Mouse (Mus musculus) CH12.LX (cell line): ENCODE results near the gene Tut1.
A peak's percentile ranks its signal among the peaks of the same experiment; 100 is the strongest.

Experiments
- BHLHE40 ChIP-seq: IDR thresholded peaks from 2 replicates; pipeline ENCODE4 v1.6.1; 2011; ENCODE audit warnings: mild to moderate bottlenecking, low read depth, low read length, improper control_type of control experiment
- CHD2 ChIP-seq: IDR thresholded peaks from 2 replicates; pipeline ENCODE4 v1.6.1; 2011; ENCODE audit warnings: low read length, improper control_type of control experiment
- CTCF ChIP-seq, 2 experiments: IDR thresholded peaks in 1 of 2; conservative IDR thresholded peaks in 1 of 2; 2 replicates each; pipeline ENCODE4 v1.5.1; 2011 to 2012; ENCODE audit warnings: low read depth in 2 of 2, low read length in 2 of 2, improper control_type of control experiment in 1 of 2, inconsistent platforms in 1 of 2, mild to moderate bottlenecking in 1 of 2, moderate library complexity in 1 of 2
- EP300 ChIP-seq: IDR thresholded peaks from 2 replicates; pipeline ENCODE4 v1.6.1; 2011; ENCODE audit warnings: low read length, improper control_type of control experiment
- KAT2A ChIP-seq: IDR thresholded peaks from 2 replicates; pipeline ENCODE4 v1.6.1; 2012; ENCODE audit warnings: low read length, improper control_type of control experiment, inconsistent platforms; ENCODE audit not compliant: insufficient replicate concordance
- MAZ ChIP-seq: IDR thresholded peaks from 2 replicates; pipeline ENCODE4 v1.6.1; 2012; ENCODE audit warnings: low read depth, mild to moderate bottlenecking, inconsistent platforms, low read length, improper control_type of control experiment, moderate library complexity
- MEF2A ChIP-seq: IDR thresholded peaks from 2 replicates; pipeline ENCODE4 v1.6.1; 2014; ENCODE audit warnings: low read depth, mild to moderate bottlenecking, inconsistent platforms, low read length, improper control_type of control experiment, borderline replicate concordance
- POLR2A ChIP-seq: IDR thresholded peaks from 2 replicates; pipeline ENCODE4 v1.6.1; 2011; ENCODE audit warnings: low read depth, mild to moderate bottlenecking, improper control_type of control experiment, low read length
- POLR2AphosphoS2 ChIP-seq: IDR thresholded peaks from 2 replicates; pipeline ENCODE4 v1.6.1; 2011; ENCODE audit warnings: low read depth, low read length, improper control_type of control experiment
- UBTF ChIP-seq: IDR thresholded peaks from 2 replicates; pipeline ENCODE4 v1.6.1; 2012; ENCODE audit warnings: low read depth, mild to moderate bottlenecking, inconsistent platforms, low read length, improper control_type of control experiment, moderate library complexity
- USF1 ChIP-seq: IDR thresholded peaks from 2 replicates; pipeline ENCODE4 v1.6.1; 2014; ENCODE audit warnings: low read depth, mild to moderate bottlenecking, inconsistent platforms, low read length, improper control_type of control experiment
- ZMIZ1 ChIP-seq: IDR thresholded peaks from 2 replicates; pipeline ENCODE4 v1.6.1; 2012; ENCODE audit warnings: low read depth, mild to moderate bottlenecking, inconsistent platforms, low read length, improper control_type of control experiment

DNA sequence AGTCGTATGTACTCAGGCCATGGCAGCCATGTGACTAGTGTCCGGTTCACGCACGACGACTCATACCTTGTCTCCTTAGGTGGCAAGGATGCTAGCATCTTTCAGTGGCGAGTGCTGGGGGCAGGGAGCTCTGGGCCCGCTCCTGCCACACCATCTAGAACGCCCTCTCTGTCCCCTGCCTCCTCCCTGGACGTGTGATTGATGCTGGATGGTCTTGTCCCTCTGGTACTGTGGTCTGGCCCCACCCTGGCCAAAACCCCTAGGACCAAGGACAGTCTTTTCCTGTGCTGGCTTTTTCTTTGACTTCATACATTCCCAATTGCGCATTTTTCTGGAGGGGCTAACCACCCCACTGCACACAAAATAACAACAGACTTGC, 12.5 kb upstream of the Tut1 start:
- TF ChIP-seq CTCF (conservative IDR thresholded peaks at IDR 0.05 in 1 of 2, IDR thresholded peaks at IDR 0.05 in 1 of 2; ENCODE audit: low read depth in 2 of 2, low read length in 2 of 2) = no peak
- TF ChIP-seq USF1 = no peak
- TF ChIP-seq CHD2 = 0 out of 2 replicates have a peak, but pooled peaks have one; percentile 25
- TF ChIP-seq POLR2A = no peak
- no peak for TF ChIP-seq UBTF
- no peak for TF ChIP-seq BHLHE40
- no peak for TF ChIP-seq POLR2AphosphoS2
- TF ChIP-seq KAT2A = no peak
- TF ChIP-seq ZMIZ1 = no peak
- TF ChIP-seq EP300 = no peak
- no peak for TF ChIP-seq MEF2A
- no peak for TF ChIP-seq MAZ
